Mouse (Mus musculus) E14TG2a.4 (cell line): ENCODE measurements around the gene Tbx3.

Experiments used
- H3K27me3 ChIP-seq: 2 replicates; pipeline ENCODE4 v1.6.1; 2014; ENCODE audit warnings: low read length, control low read depth; ENCODE audit not compliant: insufficient read depth
- H3K36me3 ChIP-seq: 2 replicates; pipeline ENCODE4 v1.6.1; 2014; ENCODE audit warnings: low read length, control low read depth; ENCODE audit not compliant: insufficient read depth
- H3K4me1 ChIP-seq: replicated peaks from 2 replicates; pipeline ENCODE4 v1.6.1; 2014; ENCODE audit warnings: low read depth, low read length, control low read depth
- H3K4me3 ChIP-seq: replicated peaks from 2 replicates; pipeline ENCODE4 v1.5.1; 2014; ENCODE audit warnings: mild to moderate bottlenecking, low read length
- H3K9me3 ChIP-seq: 2 replicates; pipeline ENCODE4 v1.6.1; 2014; ENCODE audit warnings: low read length, control low read depth
- CTCF ChIP-seq: conservative IDR thresholded peaks from 2 replicates; pipeline ENCODE4 v1.5.1; 2014; ENCODE audit warnings: low read length
- NANOG ChIP-seq: IDR thresholded peaks from 2 replicates; pipeline ENCODE4 v1.6.1; 2014; ENCODE audit warnings: borderline replicate concordance, low read length, mixed read lengths
- POU5F1 ChIP-seq: IDR thresholded peaks from 2 replicates; pipeline ENCODE4 v1.6.1; 2014; ENCODE audit warnings: low read length, borderline replicate concordance

The Tbx3 gene

GRCm38 (mm10) chr5:119663747-119664146 is 6.7 kb upstream of the Tbx3 start:
- no peaks in the 10 kb centered on the region for H3K36me3 ChIP-seq
- peak overlapping the region; percentile 32; the same call in 1 of the 2 replicates for H3K4me3 ChIP-seq
- TF ChIP-seq POU5F1 (no peak), NANOG (no peak), CTCF (no peak)
- H3K27me3 ChIP-seq, result peaks cover 96% of the 10 kb centered on the region
- H3K4me1 ChIP-seq, result peaks cover 92% of the 10 kb centered on the region
- H3K9me3 ChIP-seq, result no peaks in the 10 kb centered on the region

DNA sequence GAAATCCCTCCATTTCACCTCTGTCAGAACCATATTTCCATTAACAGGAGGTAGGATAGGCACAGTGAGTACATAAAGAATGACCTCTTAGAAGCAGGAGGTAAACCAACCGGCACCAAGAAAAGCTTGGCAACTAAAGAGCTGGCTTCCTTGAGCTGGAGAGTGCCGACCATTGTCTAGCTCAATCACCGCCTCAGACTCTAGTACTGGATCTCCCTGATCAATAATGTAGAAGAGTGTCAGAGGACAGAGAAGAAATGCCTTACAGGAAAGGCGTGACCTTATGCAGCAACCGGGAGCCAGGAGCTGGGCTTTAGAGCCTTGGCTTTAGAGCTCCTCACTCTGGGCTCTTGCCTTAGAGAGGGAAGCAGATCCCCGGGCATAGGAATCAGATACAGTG is 4.7 kb upstream of the Tbx3 start:
- Histone ChIP-seq H3K27me3 (peaks cover 94% of the 10 kb centered on the region), H3K36me3 (no peaks in the 10 kb centered on the region), H3K4me3 (0 out of 2 replicates have a peak overlapping the region, but pooled peaks have one; percentile 7), H3K9me3 (no peaks in the 10 kb centered on the region), H3K4me1 (peaks cover 89% of the 10 kb centered on the region)
- 0 out of 2 replicates have a peak, but pooled peaks have one; percentile 5 for TF ChIP-seq NANOG
- no peak for TF ChIP-seq POU5F1

- TF ChIP-seq CTCF, result no peak
- TF ChIP-seq POU5F1, result no peak
- TF ChIP-seq NANOG, result no peak
- Histone ChIP-seq H3K4me1 (peaks cover 85% of the 10 kb centered on the region), H3K27me3 (peaks cover 92% of the 10 kb centered on the region), H3K9me3 (no peaks in the 10 kb centered on the region), H3K4me3 (no peak overlapping the region), H3K36me3 (no peaks in the 10 kb centered on the region)
These were observed 3.0 kb upstream of the Tbx3 start for GRCm38 (mm10) chr5:119667356-119667940.

GRCm38 (mm10) chr5:119668191-119668912 is 2.1 kb upstream of the Tbx3 start:
- TF ChIP-seq POU5F1, result no peak
- TF ChIP-seq CTCF, result no peak
- no peak for TF ChIP-seq NANOG

GRCm38 (mm10) chr5:119668913-119669411 is 1.5 kb upstream of the Tbx3 start:
- Histone ChIP-seq H3K4me1 (peaks cover 84% of the 10 kb centered on the region), H3K4me3 (peak overlapping the region; percentile 80), H3K27me3 (peaks cover 91% of the 10 kb centered on the region), H3K36me3 (peaks cover 5% of the 10 kb centered on the region), H3K9me3 (no peaks in the 10 kb centered on the region)
- TF ChIP-seq CTCF (no peak), NANOG (no peak), POU5F1 (no peak)

More at GRCm38 (mm10) chr5:119668191-119668912, 2.1 kb upstream of the Tbx3 start:
- Histone ChIP-seq H3K4me1 (peaks cover 84% of the 10 kb centered on the region), H3K36me3 (no peaks in the 10 kb centered on the region), H3K27me3 (peaks cover 92% of the 10 kb centered on the region), H3K9me3 (no peaks in the 10 kb centered on the region), H3K4me3 (peak overlapping the region; percentile 80)

- peaks cover 82% of the 10 kb centered on the region for H3K4me1 ChIP-seq
- H3K27me3 ChIP-seq, result peaks cover 89% of the 10 kb centered on the region
- peak overlapping the region; percentile 80 for H3K4me3 ChIP-seq
- H3K36me3 ChIP-seq, result peaks cover 12% of the 10 kb centered on the region
- TF ChIP-seq NANOG (no peak), CTCF (no peak), POU5F1 (no peak)
- H3K9me3 ChIP-seq, result no peaks in the 10 kb centered on the region
These were observed 516 bp upstream of the Tbx3 start for GRCm38 (mm10) chr5:119669741-119670565.

DNA sequence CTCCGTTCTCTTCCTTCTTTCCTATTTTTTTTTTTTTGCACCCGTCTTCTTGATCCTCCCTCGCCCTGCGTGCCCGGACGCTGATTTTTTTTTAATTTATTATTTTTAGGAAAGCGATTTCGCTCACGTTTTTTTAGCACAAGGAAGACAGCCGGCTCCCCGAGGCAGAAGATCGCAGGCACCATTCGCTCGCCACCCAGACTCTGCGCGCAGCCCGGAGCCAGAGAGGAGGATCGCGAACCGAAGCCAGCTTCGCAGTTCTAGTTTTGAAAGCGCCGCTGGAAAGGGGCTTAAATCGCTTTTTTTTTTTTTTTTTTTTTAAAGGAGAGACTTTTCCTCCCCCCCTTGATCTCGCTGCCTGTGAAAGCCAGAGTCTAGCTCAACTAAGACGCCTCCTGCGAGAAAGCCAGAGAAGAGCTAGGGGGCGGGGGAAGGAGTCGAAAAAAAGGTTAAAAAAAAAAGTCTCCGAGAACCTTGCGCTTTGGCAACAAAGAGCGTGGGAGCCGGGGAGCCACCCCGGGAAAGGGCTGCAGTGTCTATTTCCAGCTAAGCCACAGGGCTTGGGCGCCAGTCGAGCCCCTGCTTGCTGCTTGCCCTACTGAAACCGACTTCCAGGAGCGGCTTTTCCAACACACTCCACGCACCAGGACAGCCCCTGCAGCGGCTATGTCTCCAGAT is 794 bp downstream of the Tbx3 start:
- H3K36me3 ChIP-seq, result peaks cover 25% of the 10 kb centered on the region
- H3K27me3 ChIP-seq, result peaks cover 89% of the 10 kb centered on the region
- peak overlapping the region; percentile 80 for H3K4me3 ChIP-seq
- peaks cover 84% of the 10 kb centered on the region for H3K4me1 ChIP-seq
- H3K9me3 ChIP-seq, result no peaks in the 10 kb centered on the region
- TF ChIP-seq CTCF (no peak), POU5F1 (no peak), NANOG (no peak)

DNA sequence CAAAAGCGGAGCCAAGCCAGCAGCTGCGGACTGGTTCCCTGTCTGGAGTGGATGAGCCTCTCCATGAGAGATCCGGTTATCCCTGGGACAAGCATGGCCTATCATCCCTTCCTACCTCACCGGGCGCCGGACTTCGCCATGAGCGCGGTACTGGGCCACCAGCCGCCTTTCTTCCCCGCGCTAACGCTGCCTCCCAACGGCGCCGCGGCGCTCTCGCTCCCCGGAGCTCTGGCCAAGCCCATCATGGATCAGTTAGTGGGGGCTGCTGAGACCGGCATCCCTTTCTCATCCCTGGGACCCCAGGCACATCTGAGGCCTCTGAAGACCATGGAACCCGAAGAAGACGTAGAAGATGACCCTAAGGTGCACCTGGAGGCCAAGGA is 1.5 kb downstream of the Tbx3 start:
- no peak for TF ChIP-seq CTCF
- TF ChIP-seq POU5F1, result no peak
- TF ChIP-seq NANOG, result no peak
- peak overlapping the region; percentile 80 for H3K4me3 ChIP-seq
- H3K4me1 ChIP-seq, result peaks cover 81% of the 10 kb centered on the region
- peaks cover 84% of the 10 kb centered on the region for H3K27me3 ChIP-seq
- H3K9me3 ChIP-seq, result no peaks in the 10 kb centered on the region
- peaks cover 31% of the 10 kb centered on the region for H3K36me3 ChIP-seq
